Mouse (Mus musculus): ENCODE measurements around the gene Lclat1.

DNA sequence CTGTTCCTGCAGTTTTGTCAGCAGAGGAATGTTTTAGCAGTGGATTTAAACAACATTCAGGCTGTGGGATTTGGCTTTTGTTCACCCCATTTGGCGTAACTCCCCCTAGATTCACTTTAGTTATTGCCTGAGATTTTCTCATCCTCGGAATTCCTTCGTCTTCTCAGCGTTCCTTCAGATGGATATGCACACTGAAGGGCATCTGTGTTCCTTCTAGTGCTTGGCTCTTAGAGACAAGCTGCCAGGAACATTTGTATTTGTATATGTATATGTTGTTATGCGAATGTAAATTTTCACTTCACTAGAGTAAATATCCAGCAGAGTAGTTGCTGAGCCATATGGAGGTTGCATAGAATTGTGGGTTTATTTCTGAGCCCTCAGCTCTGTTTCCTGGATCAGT, 12.8 kb downstream of the Lclat1 start:
- no peak for TF ChIP-seq GATA1 (IDR thresholded peaks at IDR 0.05; ENCODE audit: borderline replicate concordance, low read length)
- TF ChIP-seq FLI1 (IDR thresholded peaks at IDR 0.05; ENCODE audit: low read length), result no peak
